Mouse (Mus musculus): ENCODE measurements at regions not wholly inside any gene's neighbourhood (a gene's known extent, or its start where the extent isn't known, plus 50 kb on each side); places are given as distances from the start of the nearest gene placed in this dataset.
A peak's percentile ranks its signal among the peaks of the same experiment; 100 is the strongest.
"Not testable (repeated sequence)": the region's sequence is repeated elsewhere in the genome, so short reads cannot be mapped to it uniquely, and the experiment has no call there.

DNA sequence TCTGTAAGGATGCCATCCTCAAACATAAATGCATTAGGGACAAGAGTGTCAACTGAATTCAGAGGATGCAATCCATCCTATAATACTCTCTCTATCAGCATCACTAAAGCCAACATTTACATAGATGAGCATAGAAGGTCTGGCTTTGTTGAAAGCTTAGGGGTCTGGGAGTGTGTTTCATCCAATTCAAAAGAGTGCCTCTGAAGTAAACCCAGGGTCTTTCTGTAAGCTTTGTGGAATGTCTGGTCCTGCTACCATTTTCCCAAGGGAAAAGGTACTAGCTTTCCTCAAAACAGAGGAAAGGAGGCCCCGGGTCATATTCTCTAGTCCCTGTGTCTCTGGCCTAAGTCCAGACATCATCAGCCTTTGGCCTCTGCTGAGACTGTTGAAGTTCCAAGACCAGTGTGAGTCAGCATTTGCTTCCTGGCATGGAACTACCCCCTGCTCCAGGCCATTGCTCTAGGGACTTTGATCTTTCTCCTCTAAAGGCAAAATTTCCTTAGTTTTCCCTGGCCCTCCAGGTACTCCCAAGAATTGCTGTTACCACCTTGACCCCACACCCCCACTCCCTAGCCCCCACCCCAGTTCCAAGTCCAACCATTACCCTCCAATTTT, 280.0 kb upstream of the Jarid2 start:
- no peak for DNase-seq (ENCODE audit: low read depth, low spot score)

DNA sequence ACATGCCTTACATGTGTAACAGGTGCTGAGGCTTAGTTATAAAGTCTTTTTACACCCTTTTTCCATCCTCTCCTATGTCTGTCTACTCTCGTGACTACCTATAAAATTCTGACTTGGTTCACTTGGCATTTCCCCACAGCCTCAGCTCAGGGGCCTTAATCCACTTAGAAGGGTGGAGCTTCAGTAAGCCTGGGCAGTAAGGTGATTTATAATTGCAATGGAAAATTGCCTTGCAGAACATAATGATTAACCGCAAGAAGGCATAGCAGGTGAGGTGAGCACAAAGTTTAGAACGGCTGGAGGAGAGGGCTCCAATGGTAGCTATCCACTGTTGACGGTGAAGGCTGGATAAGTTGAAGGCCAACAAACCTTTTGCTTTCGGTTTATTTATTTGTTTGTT, 278.1 kb upstream of the Jarid2 start:
- no peak for DNase-seq (ENCODE audit: low read depth, low spot score)

GRCm38 (mm10) chr13:44453131-44453530, 276.1 kb upstream of the Jarid2 start:
- DNase-seq (ENCODE audit: low read depth, low spot score): no peak

GRCm38 (mm10) chr13:44454136-44454535, 275.1 kb upstream of the Jarid2 start:
- DNase-seq (ENCODE audit: low read depth, low spot score): no peak

DNA sequence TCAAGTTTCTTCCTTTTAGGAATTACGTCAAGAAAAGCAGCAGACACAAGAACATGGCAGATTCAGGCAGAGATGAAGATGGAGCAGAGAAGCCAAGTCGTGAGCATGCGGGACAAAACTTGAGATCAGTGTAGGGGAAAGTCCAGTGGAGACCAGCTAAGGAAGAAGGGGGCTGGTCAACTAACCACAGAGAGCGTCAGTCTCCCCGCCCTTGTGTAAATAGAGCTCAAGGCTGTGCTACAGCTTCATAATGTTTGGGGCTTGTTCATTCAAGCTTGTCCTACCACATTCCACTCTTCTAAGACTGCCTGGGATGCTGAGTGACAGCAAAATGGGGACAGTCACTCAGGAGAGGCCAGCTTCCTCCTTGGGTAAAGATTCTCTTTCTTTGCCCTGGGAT, 274.1 kb upstream of the Jarid2 start:
- DNase-seq (ENCODE audit: low read depth, low spot score): no peak

GRCm38 (mm10) chr13:44458744-44459143, 270.5 kb upstream of the Jarid2 start:
- DNase-seq (ENCODE audit: low read depth, low spot score): no peak

DNA sequence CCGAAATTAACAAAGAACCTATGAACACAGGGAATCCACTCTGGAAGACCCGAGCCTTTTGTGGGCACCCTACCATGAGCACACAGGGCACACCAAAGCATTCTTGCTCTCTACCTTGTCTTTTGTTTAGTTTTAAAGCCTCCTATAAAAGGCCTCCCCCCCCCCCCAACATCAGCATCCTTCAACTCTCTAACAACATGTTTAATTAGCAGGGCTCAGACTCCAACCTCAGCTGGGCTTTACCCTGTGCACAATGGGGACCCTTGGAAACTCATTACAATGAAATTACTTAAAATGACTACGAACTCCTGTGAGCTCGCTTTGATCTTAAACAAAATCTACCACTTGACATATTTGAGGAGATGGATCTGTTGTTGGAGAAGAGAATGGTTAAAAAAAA, 270.1 kb upstream of the Jarid2 start:
- peak; percentile 30 for DNase-seq (ENCODE audit: low read depth, low spot score)

DNA sequence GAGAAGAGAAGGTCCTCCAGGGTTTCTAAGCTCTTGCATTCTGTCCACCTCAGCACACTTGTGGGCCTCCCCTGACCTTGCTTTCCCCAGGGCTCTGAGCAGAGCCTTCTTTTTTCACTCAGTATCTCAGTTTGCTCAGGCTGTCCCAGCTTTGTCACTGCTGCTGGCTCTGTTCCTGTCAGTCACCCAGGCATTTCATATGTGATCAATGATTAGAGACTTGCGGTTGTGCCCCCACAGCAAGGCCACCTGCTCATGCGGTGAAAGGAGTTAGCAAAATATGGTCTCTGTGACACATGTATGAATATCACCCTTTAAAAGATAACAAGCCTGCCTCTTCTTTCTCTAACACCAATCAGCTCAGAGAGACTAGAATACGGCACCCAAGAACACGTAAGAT, 265.6 kb upstream of the Jarid2 start:
- no peak for DNase-seq (ENCODE audit: low read depth, low spot score)

DNA sequence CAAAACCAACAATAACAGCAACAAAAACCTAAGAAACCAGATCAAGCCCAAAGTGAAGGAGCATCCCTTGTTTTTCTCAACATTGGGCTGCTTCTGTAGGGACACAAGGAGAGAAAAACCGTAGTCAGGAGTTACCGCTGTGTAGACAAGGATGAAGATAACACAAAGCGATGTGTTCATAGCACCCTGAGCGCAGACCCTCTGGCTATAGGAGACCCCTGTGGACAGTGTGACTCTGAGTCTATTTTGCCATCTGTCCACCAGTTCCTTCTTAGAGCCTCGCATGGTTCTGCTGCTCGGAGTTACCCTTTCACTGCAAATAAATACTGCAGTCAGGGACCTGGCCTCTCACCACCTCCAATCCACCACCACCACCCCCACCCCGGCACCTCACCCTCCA, 263.7 kb upstream of the Jarid2 start:
- no peak for DNase-seq (ENCODE audit: low read depth, low spot score)

DNA sequence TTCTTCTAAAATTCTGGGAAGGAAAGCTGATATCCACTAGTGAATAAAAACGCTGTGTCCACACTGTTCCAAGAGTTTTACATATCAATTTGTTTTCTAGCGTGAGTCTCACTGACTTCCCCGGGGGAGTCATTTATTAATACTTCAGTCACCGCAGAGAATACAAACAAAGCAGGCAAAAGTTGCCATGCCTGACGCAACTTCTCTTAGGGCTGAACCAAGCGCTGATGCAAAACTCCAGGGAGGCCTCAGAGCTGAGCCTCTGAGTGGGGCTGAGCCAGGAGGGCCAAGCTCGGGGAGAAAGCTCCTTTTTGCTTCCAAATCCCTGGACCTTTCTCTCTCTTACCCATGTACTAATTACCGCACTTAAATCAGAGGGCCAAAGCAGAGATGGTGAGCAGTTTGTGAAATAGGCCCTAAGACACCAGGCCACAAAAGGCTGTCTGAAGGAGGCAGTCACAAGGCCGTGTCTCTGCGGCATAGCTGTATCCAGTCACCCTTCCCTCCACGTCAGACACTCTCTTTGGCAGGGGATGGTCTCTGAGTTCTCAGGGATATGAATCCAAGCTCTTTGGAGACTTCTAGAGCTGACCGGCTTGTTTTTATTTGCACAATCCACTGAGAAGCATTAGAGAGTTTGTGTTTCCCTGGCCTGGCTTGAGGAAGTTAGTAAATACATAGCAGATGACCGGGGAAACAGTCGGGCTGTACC, 260.2 kb upstream of the Jarid2 start:
- DNase-seq (ENCODE audit: low read depth, low spot score): no peak

DNA sequence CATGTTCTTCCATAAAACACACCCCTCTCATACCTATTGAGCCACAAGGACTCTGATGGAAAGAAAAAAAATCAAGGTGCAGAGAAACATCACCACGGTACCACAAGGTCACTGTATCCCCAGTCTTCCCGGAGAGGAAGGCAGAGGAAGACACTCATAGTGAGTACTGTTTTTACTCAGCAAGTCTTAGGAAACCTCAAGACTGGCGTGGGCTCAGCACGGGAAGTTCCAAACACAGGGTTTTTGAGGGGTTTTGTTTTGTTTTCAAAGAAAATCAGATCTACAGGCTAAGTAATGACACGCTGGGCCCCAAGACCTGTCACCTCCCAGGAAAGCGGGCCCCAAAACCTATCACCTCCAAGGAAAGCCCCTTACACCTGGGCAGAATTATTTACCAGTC, 259.6 kb upstream of the Jarid2 start:
- no peak for DNase-seq (ENCODE audit: low read depth, low spot score)

GRCm38 (mm10) chr13:44473200-44473599, 256.1 kb upstream of the Jarid2 start:
- no peak for DNase-seq (ENCODE audit: low read depth, low spot score)

- no peak for DNase-seq (ENCODE audit: low read depth, low spot score)
Measured at GRCm38 (mm10) chr13:44476901-44477300, 252.4 kb upstream of the Jarid2 start.

- DNase-seq (ENCODE audit: low read depth, low spot score): no peak
Measured at GRCm38 (mm10) chr13:44480128-44480527, 249.1 kb upstream of the Jarid2 start.

DNA sequence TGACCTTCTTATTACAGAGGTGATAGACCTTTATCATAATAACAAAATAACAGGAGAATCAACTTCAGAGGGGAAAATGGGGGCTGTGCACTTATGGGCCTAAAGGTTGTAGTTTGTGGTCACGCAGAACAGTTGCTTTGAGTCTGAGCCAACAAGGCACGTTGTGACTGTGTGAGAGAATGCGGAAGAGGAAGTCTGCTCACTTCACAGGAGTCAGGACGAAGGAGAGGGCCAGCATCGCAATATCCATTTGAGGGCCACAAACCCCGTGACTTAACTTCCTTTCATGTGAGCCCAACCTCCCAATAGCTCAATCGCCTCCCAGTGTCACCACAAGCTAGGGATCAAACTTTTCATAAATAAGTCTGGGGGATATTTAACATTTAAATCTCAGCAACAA, 246.6 kb upstream of the Jarid2 start:
- no peak for DNase-seq (ENCODE audit: low read depth, low spot score)

DNA sequence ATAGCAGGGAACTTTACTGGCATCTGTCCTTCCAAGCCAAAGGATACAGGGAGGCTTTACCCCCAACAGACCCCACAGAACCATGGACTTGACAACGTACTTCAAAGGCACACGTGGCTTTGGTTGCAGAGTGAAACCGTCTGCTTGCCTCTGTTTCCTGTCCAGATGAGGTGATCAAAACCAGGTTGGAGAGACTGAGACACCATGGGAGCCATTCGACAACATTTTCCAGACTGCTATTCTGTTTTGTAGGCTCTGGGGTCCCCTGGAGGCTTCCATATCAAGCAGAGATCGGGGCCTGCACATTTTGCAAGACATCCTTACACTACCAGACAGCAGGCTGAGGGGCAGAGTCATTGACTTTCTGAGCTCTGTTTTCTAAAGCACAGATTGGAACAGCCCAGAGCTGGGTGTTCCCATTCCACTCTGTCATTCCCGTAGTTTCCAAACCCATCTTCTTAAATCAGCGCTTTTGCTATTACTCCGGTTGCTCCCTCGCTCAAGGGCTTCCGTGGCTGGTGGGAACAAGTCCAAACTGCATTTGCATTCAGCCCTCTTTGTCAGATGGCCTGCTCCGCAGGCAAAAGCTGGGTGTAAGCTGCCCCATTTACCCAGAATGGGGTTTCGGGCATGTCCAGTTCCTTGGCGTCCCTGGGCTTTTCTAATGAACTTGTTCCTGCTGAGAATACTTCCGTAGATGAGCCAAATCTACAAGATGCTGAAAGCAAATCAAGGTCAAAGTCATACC, 244.5 kb upstream of the Jarid2 start:
- peak; percentile 55 for DNase-seq (ENCODE audit: low read depth, low spot score)

DNA sequence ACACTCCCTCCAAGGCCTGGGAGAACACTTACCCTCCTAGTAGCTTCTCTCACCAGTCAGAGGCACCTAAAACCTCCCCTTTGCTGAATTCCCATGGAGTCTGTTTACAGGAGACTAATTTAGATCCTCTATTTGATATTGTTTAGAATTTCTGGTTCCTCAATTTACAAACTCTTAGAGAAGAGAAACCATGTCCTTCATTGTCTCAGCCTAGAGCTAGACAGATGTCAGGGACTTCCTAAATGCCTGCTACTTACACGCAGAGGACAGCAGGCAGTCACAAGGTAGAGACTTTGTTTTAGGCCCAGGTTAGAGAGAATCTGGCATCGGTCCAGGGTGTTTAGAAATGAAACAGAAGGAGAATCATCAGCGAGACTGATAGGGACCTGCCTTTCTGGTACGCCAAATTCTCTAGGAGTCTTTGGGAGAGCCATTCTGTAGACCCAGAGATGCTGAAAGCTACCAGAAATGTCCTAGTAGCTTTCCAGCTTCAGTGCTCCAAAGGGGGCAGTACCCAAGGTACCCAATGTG, 238.3 kb upstream of the Jarid2 start:
- no peak for DNase-seq (ENCODE audit: low read depth, low spot score)

DNA sequence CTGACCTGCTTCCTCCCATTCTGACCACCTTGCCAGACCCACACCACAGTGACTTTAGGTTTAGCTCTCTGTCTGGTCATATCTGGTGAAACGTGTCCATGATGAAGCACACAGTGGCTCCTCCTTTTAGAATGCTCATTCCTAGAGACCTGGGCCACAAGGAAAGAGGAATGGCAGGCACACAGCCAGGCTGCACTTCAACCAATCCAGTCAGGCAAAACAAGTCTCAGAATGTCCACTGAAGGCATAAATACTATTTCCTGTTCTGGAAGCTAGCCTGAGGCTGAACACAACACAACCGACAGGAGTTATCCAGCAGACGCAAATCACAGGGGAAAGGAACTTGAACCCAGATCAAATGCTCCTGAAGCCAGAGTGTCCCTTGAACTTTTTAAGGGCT, 235.4 kb upstream of the Jarid2 start:
- no peak for DNase-seq (ENCODE audit: low read depth, low spot score)

GRCm38 (mm10) chr13:44495450-44495849, 233.8 kb upstream of the Jarid2 start:
- DNase-seq (ENCODE audit: low read depth, low spot score): no peak

- peak; percentile 54 for DNase-seq (ENCODE audit: low read depth, low spot score)
Measured at GRCm38 (mm10) chr13:44496596-44496995, 232.7 kb upstream of the Jarid2 start.

DNA sequence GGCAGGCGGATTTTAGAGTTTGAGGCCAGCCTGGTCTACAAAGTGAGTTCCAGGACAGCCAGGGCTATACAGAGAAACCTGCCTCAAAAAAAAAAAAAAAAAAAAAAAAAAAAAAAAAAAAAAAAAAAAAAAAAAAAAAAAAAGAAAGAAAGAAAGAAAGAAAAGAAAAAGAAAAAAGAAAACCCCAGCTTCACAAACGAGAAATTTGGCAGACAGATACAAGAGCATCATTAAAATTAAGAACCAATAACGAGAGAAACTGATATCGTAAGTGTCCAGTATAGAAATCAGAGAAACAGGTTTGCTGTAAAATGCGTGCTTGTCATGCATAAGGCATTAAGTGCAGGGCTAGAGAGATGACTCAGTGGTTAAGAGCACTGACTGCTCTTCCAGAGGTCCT, 228.4 kb upstream of the Jarid2 start:
- DNase-seq (ENCODE audit: low read depth, low spot score): not testable (repeated sequence)

DNA sequence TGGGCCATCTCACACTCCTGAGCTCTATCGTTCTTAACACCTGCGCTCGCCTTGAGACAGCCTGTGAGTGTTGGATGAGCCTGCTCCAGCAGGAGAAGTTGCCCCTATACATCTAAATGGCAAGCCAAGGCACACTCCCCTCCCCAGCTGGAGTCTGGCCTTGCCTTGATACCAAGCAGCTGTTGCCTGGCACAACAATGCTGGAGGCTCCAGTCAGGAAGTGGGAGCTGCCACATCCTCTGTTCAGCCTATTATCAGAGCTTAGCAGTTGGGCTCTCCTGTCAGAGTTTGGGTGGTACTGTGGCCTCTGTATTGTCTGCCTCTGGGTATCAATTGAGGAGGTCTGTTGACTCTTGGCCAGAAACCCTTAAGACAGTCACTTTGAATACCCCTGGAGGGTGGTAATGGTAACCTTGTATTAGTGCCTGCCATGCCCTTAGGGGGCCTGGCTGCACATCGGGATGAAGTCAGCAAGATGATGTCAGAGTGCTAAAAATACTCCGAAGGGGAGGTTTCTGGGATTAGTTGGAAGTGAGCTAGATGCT, 227.4 kb upstream of the Jarid2 start:
- DNase-seq (ENCODE audit: low read depth, low spot score): no peak

All from forelimb bud, embryonic 11.5 days (tissue).